Mouse (Mus musculus): Measurements from ENCODE around the gene Pcsk1. TPM values are rescaled to one million over a fixed set of nuclear protein-coding genes. Genes with fewer than 3 reads are reported as not detected.

Gene Pcsk1
- polyA plus RNA-seq, 1 experiment from 2014 or later: 0.41 TPM

- Histone ChIP-seq H3K36me3 (no peaks in the 10 kb centered on the region), H3K9ac (no peak overlapping the region), H3K27ac (replicated peaks) (no peak overlapping the region), H3K9me3 (replicated peaks) (no peaks in the 10 kb centered on the region), H3K4me2 (replicated peaks) (no peak overlapping the region), H3K27me3 (no peaks in the 10 kb centered on the region), H3K4me3 (replicated peaks) (no peak overlapping the region), H3K4me1 (no peaks in the 10 kb centered on the region)
- 16% methylated on average over 1 of the region's 1 CpGs for WGBS
- ATAC-seq (ENCODE audit: insufficient number of reproducible peaks, low FRiP score, low TSS enrichment, low read depth): no peak
Observed at GRCm38 (mm10) chr13:75163408-75163807, 73.8 kb downstream of the Pcsk1 start.

All from embryonic facial prominence, embryonic 15.5 days (tissue).